Mouse (Mus musculus): ENCODE results near the gene Slc2a3.

The Slc2a3 gene

DNA sequence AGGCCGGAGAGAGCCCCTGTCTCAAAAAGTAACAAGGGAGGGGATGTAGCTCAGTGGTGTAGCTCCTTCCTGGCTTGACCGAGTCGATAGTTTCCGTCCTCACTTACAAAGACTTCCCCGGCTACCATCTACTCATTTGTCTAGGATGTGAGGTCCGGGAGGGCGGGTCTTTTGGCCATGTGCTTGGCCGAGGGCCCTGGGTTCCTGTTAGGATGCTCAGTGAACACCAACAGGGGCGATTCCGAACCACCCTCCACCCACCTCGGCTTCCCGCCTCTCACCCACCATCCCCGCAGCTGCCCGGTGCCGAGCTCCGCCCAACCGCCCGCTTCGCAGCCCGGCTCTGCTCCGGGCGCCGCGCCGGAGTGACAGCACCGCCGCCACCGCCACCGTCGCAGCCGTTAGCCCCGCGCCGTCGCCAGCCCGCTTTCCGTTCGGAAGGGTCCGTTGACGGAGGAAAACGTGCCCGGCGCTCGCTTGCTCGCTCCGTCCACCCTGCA lies at the start of gene Slc2a3:
Slc2a3 (minus strand) TSS at position 340 of the 500 bp plus-strand sequence.
- DNase-seq (ENCODE audit: low spot score in 2 of 2), result peak; percentile 54 to 59

DNA sequence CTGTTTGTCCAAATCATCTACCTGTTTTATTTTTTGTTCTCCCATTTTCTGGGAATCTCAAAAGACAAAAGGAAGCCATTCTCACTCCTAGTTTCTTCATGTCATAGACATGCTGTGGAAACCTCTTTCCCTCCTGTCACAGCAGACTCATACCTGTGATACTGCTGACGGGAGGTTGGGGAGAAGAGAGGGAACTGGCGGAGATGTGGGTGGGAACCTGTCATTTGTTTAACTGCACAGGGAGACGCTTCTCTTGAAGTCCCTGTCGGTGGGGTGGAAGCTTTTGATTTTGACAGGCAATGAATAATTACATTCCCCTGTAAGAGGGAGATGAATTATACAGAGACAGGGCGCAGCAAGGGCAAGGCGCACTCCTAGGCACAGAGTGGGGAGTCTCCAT lies 42.3 kb upstream of the Slc2a3 start:
- DNase-seq (ENCODE audit: low spot score in 2 of 2), result no peak

DNA sequence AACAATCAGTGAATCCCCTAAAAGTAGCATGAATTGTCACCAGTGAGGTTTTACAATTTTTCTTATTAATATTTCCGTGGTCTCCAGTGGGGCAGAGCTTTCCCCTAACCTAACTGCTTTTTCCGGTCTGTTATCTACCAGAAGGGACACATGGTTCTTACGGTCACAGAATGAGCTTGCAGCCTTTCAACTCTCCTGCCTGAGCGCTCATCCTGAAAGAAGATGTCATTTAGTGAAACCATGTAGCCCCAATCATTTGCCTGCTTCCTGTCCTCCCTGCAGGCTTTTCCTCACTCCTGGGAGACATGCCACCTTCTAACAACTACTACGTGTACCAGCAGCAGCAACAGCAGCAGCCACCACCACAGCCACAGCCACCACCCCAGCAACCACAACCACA lies 36.1 kb upstream of the Slc2a3 start:
- no peak for DNase-seq (ENCODE audit: low spot score in 2 of 2)

DNA sequence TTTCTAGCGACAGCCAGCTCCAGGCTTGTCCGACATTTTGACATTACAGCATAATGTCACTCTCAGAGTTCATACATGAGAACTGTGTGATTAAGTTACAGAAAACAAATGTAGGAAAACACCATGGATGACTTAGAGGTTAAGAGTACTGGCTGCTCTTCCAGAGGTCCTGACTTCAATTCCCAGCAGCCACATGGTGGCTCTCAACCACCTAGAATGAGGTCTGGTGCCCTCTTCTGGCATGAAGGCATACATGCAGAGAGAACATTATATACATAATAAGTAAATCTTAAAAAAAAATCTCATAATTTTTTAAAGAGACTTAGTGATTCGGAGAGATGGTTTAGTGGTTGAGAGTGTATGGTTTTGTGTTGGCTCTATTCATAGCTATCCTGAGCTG lies 35.5 kb upstream of the Slc2a3 start:
- DNase-seq (ENCODE audit: low spot score in 2 of 2), result no peak

DNA sequence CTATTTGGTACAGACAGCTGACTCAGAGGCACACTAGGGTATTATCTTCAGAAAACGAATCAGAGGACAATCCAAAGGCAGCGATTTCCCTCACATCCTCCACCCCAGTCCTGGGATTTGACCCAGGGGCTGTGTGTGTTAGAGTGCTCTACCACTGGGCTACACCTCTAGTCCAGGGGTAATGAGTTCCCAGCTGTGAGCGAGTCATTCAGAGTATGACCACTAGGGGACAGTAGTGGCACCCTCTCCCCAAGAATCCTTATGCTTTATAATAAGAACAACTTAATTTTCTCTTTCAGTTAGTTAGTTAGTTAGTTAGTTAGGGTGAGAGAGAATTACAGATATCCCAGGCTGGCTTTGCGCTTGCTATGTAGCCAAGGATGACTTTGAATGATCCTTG lies 32.9 kb upstream of the Slc2a3 start:
- DNase-seq (ENCODE audit: low spot score in 2 of 2), result peak; percentile 42 to 47

DNA sequence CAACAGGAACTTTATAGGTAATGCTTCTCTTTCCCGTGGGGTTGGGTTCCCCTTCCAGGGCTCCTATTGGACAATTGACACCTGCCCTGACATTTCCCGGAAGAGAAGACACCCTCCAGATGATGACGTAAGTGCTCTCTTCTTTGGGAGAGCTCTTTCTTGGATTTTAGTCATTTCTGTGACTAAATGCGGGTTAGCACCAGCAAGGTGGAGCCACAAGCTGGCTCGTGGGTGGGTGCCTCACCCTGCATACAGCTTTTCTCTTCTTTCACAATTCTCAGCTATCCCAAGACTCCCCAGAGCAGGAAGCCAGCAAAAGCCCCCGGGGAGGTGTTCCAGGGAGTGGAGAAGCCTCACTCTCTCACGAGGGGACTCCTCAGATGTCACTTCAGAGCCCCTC lies 31.4 kb upstream of the Slc2a3 start:
- no peak for DNase-seq (ENCODE audit: low spot score in 2 of 2)

DNA sequence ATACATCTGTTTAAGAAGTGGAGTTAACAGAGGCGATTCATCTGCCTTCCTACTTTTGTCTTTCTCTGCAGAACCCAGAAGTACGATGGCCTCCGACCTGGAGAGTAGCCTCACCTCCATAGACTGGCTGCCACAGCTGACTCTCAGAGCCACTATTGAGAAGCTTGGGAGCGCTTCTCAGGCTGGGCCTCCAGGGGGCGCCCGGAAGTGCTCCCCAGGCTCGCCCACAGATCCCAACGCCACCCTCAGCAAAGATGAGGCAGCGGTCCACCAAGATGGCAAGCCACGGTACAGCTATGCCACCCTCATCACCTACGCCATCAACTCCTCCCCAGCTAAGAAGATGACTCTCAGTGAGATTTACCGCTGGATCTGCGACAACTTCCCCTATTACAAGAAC lies 26.6 kb upstream of the Slc2a3 start:
- peak in 1 of 2 experiments; percentile 19 for DNase-seq (ENCODE audit: low spot score in 2 of 2)

DNA sequence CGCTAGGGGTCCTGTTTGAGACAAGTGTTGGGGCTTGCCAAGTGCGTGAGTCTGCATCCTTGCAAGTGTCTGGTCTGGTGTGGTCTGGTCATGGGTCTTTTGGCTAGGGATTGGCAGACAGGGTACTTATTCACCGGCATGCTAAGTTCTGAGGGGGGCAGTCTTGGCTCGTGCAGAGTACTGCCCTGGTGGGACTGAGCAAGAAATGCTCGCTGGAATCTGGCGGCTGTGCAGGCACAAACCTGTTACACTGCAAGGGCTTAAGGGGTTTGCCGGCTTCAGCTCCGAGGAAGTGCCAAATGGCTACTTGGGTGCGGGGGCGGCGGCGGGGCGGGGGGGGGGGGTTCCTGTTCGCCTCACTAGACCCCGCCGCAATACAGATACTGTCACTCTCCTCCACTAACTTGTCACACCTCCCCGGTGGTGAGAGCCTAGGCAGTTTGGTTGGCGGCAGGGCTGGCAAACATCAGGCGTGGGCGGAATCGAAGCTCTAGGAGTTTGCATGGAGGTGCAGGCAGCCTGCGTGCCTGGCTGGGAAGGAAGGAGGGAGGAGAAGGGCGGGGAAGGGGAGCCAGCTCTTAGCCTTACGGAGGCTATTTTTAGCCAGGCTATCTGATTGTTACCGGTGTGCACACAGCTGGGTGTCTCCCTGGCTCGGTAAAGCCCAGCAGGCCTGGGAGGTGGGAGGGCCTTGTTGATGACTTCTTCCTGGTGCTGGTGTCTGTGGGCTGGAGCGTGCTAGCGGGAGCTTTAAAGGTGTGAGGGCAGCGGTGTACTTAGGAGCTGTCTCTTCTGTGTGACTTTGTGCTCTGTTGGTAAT lies 24.7 kb upstream of the Slc2a3 start:
- DNase-seq (ENCODE audit: low spot score in 2 of 2), result peak; percentile 69 to 72

DNA sequence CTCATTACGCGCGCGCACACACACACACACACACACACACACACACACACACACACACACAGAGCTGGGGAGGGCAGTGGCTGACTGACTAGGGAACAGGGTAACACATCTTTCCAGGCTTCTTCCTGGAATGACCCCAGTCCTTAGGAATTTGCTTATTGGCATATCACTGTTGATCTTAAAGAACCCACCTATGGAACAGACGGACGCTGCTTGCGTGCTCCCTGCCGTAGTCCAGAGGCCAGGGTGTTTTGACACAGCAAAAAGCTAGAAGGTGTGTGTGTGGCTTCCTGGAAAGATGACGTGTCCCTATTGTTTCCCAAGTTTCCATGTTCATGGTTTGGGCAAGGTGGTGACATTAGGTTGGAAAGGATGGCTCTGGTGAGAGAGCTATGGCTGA lies 23.7 kb upstream of the Slc2a3 start:
- no peak for DNase-seq (ENCODE audit: low spot score in 2 of 2)

DNA sequence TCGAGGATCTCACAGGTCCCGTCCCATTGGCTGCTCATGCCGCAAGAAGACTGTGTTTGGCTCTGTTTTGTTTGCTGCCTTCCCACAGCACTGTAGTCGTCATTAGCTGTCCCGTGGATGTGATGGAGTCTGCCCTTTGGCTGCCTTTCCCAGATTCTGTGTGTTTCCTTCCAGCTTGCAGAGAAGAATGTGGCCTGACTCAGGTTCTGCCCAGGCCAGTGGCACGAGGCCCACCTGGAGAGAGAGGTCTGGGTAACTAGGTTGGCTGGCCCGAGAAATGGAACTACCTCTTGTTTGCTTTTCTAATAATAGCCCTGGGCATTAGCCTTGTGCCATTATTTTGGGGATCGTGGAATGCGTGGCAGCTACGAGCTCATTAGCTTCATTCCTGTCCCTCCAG lies 22.6 kb upstream of the Slc2a3 start:
- no peak for DNase-seq (ENCODE audit: low spot score in 2 of 2)

DNA sequence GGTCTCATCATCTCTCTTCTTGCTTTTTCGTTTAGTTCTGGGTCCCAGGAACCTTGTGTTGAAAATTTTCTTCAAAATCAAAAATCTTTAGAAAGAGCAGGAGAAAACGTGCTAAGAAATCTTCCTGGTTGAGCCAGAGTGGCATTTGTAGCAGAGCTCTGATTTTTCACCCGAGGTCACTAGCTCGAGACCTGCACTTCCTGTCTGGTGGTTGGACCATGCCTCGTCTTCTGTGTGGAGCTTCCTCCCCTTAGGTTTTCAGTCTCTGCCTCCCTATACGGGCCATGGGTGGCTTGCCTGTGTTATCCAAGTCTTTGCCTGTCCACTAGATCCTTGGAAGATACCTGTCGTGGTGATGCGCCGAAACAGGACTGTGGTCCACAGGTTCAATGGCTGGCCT lies 20.4 kb upstream of the Slc2a3 start:
- DNase-seq (ENCODE audit: low spot score in 2 of 2), result peak; percentile 44

DNA sequence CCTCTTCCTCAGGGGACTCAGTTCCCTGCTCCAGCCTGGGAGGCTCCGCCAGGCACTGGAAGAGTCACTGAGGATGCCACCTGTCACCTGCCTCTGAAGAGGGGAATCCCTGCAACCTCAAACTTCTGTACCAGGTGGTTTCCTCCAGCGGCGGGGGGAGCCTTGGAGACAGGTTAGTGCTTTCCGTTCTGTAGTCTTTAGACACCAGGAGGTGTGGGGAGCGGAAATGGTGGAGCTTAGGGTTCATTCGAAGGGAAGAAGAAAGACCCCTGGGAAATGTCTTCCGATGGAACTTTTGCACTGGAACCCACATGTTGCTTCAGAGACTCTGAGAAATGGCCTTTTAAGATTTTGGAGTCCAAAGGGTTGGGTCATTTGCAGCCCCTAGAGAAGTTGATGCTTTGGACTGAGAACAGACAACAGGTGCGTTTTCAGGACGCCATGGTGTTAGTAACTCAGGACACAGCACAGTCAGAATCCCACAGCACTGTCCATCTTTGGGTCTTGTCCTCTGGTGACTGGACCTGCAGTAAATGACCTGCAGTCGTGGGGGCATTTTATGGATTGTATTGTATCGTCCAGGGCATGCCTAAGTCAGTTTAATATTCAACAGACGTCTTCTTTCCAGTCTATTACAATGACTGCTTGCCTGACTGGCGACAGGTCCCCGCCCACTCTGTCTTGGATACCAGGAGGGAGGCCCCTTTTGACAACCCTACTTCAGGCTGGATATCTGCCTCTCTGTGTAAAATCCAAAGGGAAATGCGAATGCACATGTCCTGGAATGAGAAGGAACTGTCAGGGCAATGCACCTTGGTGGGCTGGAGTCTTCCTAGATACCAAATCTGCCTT lies 19.6 kb upstream of the Slc2a3 start:
- DNase-seq (ENCODE audit: low spot score in 2 of 2), result peak; percentile 58 to 66

DNA sequence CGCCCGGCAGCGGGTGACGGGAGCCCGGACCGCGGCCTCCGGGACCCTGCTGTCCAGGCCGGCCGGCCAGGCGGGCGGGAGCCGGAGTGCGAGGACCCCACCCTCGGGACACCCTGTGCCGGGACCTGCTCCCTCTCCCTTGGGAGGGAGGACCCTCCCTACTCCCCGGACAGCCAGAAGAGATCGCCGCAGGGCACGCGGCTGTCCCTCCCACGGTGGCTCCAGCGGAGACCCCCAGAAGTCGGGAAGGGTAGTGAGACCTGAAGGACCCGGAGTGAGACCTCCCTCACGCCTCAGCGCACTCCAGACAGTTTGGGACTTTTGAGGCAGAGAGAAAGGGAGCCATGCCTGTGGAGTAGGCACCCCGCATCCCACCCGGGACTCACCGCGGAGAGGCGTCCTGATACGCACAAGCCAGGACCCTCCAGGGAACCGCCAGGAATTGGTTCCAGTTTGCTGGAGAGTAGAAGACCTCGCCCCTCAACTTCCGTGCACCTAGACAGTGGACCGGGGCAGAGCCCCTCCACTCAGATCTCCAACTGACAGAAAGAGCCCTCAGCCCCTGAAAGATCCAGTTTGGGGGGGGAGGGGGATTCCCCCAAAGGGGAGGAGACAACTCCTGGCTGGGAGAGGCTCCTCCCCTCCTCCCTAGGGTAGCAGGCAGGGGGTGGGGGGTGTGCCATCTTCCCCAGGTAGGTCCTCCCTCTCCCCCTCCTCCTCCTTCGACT lies 18.8 kb upstream of the Slc2a3 start:
- DNase-seq (ENCODE audit: low spot score in 2 of 2), result peak; percentile 28 to 61

DNA sequence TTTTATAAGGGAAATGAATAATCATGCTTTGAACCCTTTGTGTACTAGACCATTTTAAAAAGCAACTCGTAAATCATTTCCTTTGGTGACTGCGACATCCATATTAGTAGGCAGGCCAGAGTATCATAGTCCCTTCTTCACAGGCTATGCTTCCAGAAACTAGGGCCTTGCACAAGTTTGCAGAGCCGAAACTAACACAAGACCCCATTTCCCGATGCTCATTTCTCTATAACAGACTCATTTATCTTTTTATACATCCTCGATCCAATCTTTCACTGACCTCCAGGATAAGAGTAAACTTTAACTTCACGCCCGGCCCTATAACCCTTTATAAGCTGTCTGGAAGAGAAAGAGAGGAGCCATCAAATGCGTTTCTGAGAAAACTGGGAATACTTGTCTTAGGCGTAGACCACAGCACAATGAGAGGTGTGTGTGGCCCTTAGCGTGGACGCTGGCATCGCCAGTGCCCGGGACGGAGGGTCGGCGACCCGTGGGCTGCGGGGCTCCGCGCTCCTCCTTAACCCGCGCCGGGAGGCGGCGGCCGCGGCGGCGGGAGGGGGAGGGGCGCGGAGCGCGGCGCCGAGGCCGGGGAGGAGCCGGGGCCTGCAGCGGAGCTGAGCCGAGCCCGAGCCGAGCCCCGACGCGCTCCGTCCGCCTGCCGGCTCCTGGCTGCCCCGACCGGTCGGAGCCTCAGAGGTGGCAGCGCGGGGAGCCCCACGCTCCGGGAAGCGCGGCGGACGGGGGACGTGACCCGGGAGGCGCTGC lies 18.0 kb upstream of the Slc2a3 start, which contains the start of gene Foxj2:
Foxj2 (plus strand) TSS at position 609 of the 765 bp plus-strand sequence.
- peak; percentile 65 to 69 for DNase-seq (ENCODE audit: low spot score in 2 of 2)

DNA sequence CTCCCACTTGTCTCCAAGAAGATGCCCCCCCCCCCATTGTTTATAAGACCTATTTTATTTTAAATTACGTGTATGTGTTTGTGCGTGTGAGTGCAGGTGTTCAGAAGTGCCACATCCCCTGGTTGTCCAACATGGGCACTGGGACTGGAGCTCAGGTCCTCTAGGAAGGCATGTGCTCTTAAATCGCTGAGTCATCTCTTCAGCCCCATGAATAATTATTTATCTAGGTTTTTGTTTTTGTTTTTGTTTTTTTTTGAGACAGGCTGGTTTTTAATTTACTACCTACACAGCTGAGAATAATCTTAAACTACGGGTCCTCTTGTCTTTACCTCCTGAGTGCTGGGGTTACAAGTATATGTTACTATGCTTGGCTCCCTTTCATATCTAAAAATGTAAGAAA lies 12.2 kb upstream of the Slc2a3 start:
- DNase-seq (ENCODE audit: low spot score in 2 of 2), result no peak

DNA sequence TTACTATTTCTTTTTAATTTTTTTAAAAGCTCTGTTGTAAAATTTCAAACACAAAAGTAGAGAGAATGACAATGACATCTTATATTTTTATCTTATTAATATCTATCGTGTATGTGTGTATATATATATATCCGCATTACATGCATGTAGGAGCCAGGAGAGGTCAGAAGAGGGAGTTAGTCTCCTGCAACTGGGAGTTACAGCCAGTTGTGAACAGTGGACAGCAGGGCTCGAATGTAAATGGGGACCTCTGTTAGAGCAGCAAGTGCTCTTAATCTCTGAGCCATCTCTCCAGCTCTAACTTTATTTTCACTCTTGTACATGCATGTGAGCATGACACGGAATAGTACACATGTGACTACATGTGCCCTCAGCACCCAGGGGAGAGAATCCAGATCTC lies 11.3 kb upstream of the Slc2a3 start:
- no peak for DNase-seq (ENCODE audit: low spot score in 2 of 2)

DNA sequence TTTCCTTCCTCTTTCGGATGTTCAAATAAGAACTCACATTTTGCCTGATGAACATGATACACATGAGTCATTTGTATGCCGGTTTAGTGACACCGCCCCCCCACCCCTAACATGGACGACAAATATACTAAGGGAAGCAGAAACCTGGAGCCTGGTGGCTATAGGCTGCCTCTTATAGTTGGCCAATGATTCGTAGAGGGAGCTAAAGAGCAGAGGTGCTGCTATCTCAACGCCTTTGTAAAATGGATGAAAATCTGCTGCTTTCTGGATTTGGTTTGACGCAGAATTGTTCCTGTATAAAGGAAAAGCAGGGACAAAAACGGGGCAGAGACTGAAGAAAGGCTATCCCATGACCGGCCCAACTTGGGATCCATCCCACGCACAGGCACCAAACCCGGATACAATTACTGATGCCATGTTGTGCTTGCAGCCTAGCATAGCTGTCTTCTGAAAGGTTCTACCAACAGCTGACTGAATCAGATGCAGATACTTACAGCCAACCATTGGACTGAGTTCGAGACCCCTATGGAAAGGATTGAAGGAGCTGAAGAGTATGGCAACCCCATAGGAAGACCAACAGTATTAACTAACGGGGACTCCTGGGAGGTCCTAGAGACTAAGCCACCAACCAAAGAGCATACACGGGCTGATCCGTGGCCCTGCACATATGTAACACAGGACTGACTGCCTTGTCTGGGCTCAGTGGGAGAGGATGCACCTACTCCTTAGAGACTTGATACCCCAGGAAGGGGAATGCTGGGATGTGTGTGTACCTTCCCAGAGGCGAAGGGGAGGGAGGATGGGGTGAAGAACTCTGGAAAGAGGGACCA lies 10.5 kb upstream of the Slc2a3 start:
- peak; percentile 62 to 75 for DNase-seq (ENCODE audit: low spot score in 2 of 2)

DNA sequence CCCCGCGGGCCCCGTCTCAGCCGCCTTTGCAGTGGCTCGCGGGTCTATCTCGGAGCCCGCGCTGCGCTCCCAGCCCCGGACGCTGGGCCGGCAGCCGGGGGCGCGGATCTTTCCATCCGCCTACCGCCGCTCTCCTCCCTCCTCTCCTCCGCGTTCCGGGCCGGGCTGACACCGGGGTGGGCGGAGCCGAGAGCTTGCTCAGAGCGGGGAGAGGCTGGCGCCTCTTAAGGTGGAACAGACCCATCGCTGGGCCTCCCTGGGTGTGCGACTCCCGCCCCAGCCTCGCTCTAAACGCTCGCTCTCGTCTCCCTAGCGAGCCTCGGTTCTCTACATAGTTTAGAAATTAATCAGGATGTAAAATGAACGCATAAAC lies 9.8 kb upstream of the Slc2a3 start:
- peak; percentile 95 to 97 for DNase-seq (ENCODE audit: low spot score in 2 of 2)

DNA sequence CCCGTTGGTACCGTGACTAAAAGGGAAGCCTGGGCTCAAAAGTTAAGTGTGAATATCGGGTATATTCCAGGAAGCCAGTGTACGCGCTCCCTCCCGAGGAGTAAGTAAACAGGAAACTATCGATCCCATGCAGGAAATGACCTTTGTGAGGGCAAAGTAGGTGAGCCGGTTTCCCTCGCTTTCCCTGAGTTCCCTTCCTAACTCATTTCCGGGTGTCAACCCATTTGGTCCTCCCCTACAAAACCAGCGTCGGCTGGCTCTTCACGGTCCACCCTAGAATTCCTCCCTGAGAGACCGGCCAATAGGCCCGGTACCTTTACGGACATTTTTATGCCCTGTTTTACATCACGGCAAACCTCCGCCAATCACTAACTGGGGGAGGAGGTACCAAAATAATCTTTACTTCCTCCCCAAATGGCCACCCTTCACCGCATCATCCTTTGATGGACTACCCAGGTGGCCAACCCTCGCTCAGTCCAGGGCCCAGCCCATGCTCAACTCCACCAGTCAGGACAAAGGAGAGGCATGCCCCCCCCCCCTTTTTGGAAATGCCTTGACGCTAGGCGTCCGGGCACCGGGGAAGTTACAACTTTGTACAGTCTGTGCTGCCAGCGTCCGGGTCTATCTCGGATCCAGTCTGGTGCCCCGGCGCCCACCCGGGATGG lies 9.3 kb upstream of the Slc2a3 start:
- DNase-seq (ENCODE audit: low spot score in 2 of 2), result peak; percentile 98

All from spleen, postnatal 36 days (tissue).